Mouse (Mus musculus): ENCODE data around the gene Lrrc74b. TPM values are rescaled to one million over a fixed set of nuclear protein-coding genes. Genes with fewer than 3 reads are reported as not detected.

The Lrrc74b gene
- polyA plus RNA-seq, 1 experiment from 2014 or later = 0.58 TPM

GRCm38 (mm10) chr16:17496499-17497305, 64.3 kb downstream of the Lrrc74b start:
- no peaks in the 10 kb centered on the region for H3K36me3 ChIP-seq (ENCODE audit: control insufficient read depth, insufficient read depth)
- peaks cover 7% of the 10 kb centered on the region; the same call in 1 of the 2 replicates for H3K4me1 ChIP-seq (ENCODE audit: control insufficient read depth, insufficient read depth, low read length)
- H3K27ac ChIP-seq (ENCODE audit: low read length) = no peak overlapping the region; the same call in 1 of the 2 replicates
- H3K9ac ChIP-seq (ENCODE audit: low read length) = peak overlapping the region; percentile 33; the same call in 1 of the 2 replicates
- H3K4me2 ChIP-seq (ENCODE audit: low read depth, low read length) = no peak overlapping the region
- no peak overlapping the region for H3K4me3 ChIP-seq (ENCODE audit: low read length)
- WGBS = 37% methylated on average over 2 of the region's 2 CpGs
- no peaks in the 10 kb centered on the region for H3K9me3 ChIP-seq (replicated peaks; ENCODE audit: control insufficient read depth, low read length)
- ATAC-seq (replicated peaks; ENCODE audit: extremely low read depth, insufficient read depth, low FRiP score) = no peak
- no peaks in the 10 kb centered on the region for H3K27me3 ChIP-seq (ENCODE audit: control insufficient read depth, insufficient read depth, low read length)

Other genes starting within 250 kb of the Lrrc74b start
- gene Serpind1, start 229.9 kb downstream of the Lrrc74b start, polyA plus RNA-seq (2015; fragmentation: Nextera tagmentation; extraction: Ambion mirVana) = 0.66 and 0.67 TPM in 2 replicates
- 11.6 and 12.9 TPM in 2 replicates for gene Snap29, start 155.3 kb downstream of the Lrrc74b start, polyA plus RNA-seq (2015; fragmentation: Nextera tagmentation; extraction: Ambion mirVana)
- 30.8 and 31.7 TPM in 2 replicates for gene Pi4ka, start 154.9 kb downstream of the Lrrc74b start, polyA plus RNA-seq (2015; fragmentation: Nextera tagmentation; extraction: Ambion mirVana)
- 43.2 and 52.2 TPM in 2 replicates for gene Crkl, start 109.3 kb downstream of the Lrrc74b start, polyA plus RNA-seq (2015; fragmentation: Nextera tagmentation; extraction: Ambion mirVana)
- 1.5 TPM in 2 replicates for gene Aifm3, start 71.6 kb downstream of the Lrrc74b start, polyA plus RNA-seq (2015; fragmentation: Nextera tagmentation; extraction: Ambion mirVana)
- 51.8 and 59.2 TPM in 2 replicates for gene Lztr1, start 52.6 kb downstream of the Lrrc74b start, polyA plus RNA-seq (2015; fragmentation: Nextera tagmentation; extraction: Ambion mirVana)
- gene Thap7, start 30.1 kb downstream of the Lrrc74b start, polyA plus RNA-seq (2015; fragmentation: Nextera tagmentation; extraction: Ambion mirVana) = 37.2 and 38.6 TPM in 2 replicates
- 0.58 and 0.61 TPM in 2 replicates for gene P2rx6, start 638 bp upstream of the Lrrc74b start, polyA plus RNA-seq (2015; fragmentation: Nextera tagmentation; extraction: Ambion mirVana)
- 10.5 and 12.3 TPM in 2 replicates for gene Slc7a4, start 22.0 kb upstream of the Lrrc74b start, polyA plus RNA-seq (2015; fragmentation: Nextera tagmentation; extraction: Ambion mirVana)
- 22.8 TPM in 2 replicates for gene Smpd4, start 58.1 kb upstream of the Lrrc74b start, polyA plus RNA-seq (2015; fragmentation: Nextera tagmentation; extraction: Ambion mirVana)
- gene Ccdc74a, start 85.2 kb upstream of the Lrrc74b start, polyA plus RNA-seq (2015; fragmentation: Nextera tagmentation; extraction: Ambion mirVana) = 3.4 and 4.3 TPM in 2 replicates
- 32.3 and 35.9 TPM in 2 replicates for gene Med15, start 171.6 kb upstream of the Lrrc74b start, polyA plus RNA-seq (2015; fragmentation: Nextera tagmentation; extraction: Ambion mirVana)
- 36.4 and 39.6 TPM in 2 replicates for gene Klhl22, start 198.4 kb upstream of the Lrrc74b start, polyA plus RNA-seq (2015; fragmentation: Nextera tagmentation; extraction: Ambion mirVana)
- 4.3 and 5.5 TPM in 2 replicates for gene Scarf2, start 236.0 kb upstream of the Lrrc74b start, polyA plus RNA-seq (2015; fragmentation: Nextera tagmentation; extraction: Ambion mirVana)